Mouse (Mus musculus) liver, embryonic 14.5 days (tissue): ENCODE measurements around the gene Tbx1. TPM values are rescaled to one million over a fixed set of nuclear protein-coding genes. Genes with fewer than 3 reads are reported as not detected.

Experiments used
- ATAC-seq: fragments of 200-750 bp; cut with Nextera tagmentation; 2 replicates; pipeline ENCODE4 v1.8.0; 2017; ENCODE audit warnings: moderate number of reproducible peaks, mild to moderate bottlenecking, moderate library complexity; ENCODE audit not compliant: insufficient read depth
- DNase-seq, 3 experiments: peaks; one replicate each; pipeline ENCODE4 v3.0.0-alpha.2; 2012 to 2013; ENCODE audit warnings: low read depth in 3 of 3, low spot score in 3 of 3
- H3K27ac ChIP-seq: fragments of 300-500 bp; sonication (generic); 2 replicates; pipeline ENCODE4 v1.5.1; 2014; ENCODE audit warnings: moderate library complexity, mild to moderate bottlenecking, control low read depth, inconsistent platforms
- H3K27me3 ChIP-seq: fragments of 300-500 bp; sonication (generic); 2 replicates; pipeline ENCODE4 v1.6.1; 2014; ENCODE audit warnings: mild to moderate bottlenecking, low read length, moderate library complexity; ENCODE audit not compliant: control insufficient read depth, insufficient read depth
- H3K36me3 ChIP-seq: fragments of 300-500 bp; sonication (generic); replicated peaks from 2 replicates; pipeline ENCODE4 v1.6.1; 2014; ENCODE audit warnings: low read depth; ENCODE audit not compliant: control insufficient read depth, insufficient read depth
- H3K4me1 ChIP-seq, 2 experiments: fragments of 200-500 bp in 1 of 2; fragments of 300-500 bp in 1 of 2; sonication (generic) in 1 of 2; replicated peaks; 2 replicates each; pipeline ENCODE4 v1.6.1; 2012 to 2014; ENCODE audit warnings: antibody characterized with exemption in 1 of 2, inconsistent platforms in 1 of 2, low read length in 1 of 2; ENCODE audit not compliant: control insufficient read depth in 2 of 2, insufficient read depth in 2 of 2
- H3K4me2 ChIP-seq: fragments of 300-500 bp; sonication (generic); 2 replicates; pipeline ENCODE4 v1.6.1; 2014; ENCODE audit warnings: low read depth, mild to moderate bottlenecking, control low read depth, moderate library complexity
- H3K4me3 ChIP-seq, 2 experiments: fragments of 200-500 bp in 1 of 2; fragments of 300-500 bp in 1 of 2; sonication (generic) in 1 of 2; 2 replicates each; pipeline ENCODE4 v1.5.1; 2012 to 2014; ENCODE audit warnings: low read depth in 2 of 2, low read length in 2 of 2, mild to moderate bottlenecking in 2 of 2, control low read depth in 1 of 2, inconsistent platforms in 1 of 2, moderate library complexity in 1 of 2; ENCODE audit not compliant: insufficient read depth in 1 of 2
- H3K9ac ChIP-seq: fragments of 300-500 bp; sonication (generic); replicated peaks from 2 replicates; pipeline ENCODE4 v1.6.1; 2014; ENCODE audit warnings: mild to moderate bottlenecking, control low read depth, moderate library complexity
- H3K9me3 ChIP-seq: fragments of 300-500 bp; sonication (generic); 2 replicates; pipeline ENCODE4 v1.6.1; 2016; ENCODE audit warnings: low read length, mixed read lengths; ENCODE audit not compliant: control insufficient read depth
- CTCF ChIP-seq: IDR thresholded peaks from 2 replicates; pipeline ENCODE4 v1.5.1; 2016; ENCODE audit warnings: antibody characterized with exemption, low read depth, control low read depth
- EP300 ChIP-seq: IDR thresholded peaks from 2 replicates; pipeline ENCODE4 v1.6.1; 2016; ENCODE audit warnings: antibody characterized with exemption, low read depth
- WGBS: fragments of 180-500 bp; shearing (Covaris S2); extraction: QIAGEN DNeasy Blood & Tissue Kit; methylation state at CpG from one replicate; pipeline ENCODE4 v1.1.7; 2014; ENCODE audit not compliant: insufficient replicate concordance; 5-methylcytosine and 5-hydroxymethylcytosine counted together
- polyA plus RNA-seq, 2 experiments: library from polyadenylated mRNA; depleted of rRNA in 1 of 2; stranded (reverse) in 1 of 2; unstranded in 1 of 2; fragments of >200 nt; fragmentation: Nextera tagmentation in 1 of 2; extraction: Ambion mirVana in 1 of 2; gene quantifications; 2 replicates each; pipeline versions ENCODE4 v1.2.1 to v1.2.3; 2012 to 2014

Tbx1 gene
- polyA plus RNA-seq, 2 experiments, result 0.02 TPM; not detected in 1

- no peak for DNase-seq
- H3K4me3 ChIP-seq, result no peak overlapping the region
- no peak overlapping the region for H3K9ac ChIP-seq
- no peak for TF ChIP-seq CTCF
- no peak for TF ChIP-seq EP300
- no peak overlapping the region for H3K27ac ChIP-seq
- H3K4me1 ChIP-seq, result no peaks in the 10 kb centered on the region
- WGBS, result 39% methylated on average over 2 of the region's 2 CpGs
- no peaks in the 10 kb centered on the region for H3K27me3 ChIP-seq
- H3K9me3 ChIP-seq, result no peaks in the 10 kb centered on the region
- no peak overlapping the region for H3K4me2 ChIP-seq
- no peak for ATAC-seq
- no peaks in the 10 kb centered on the region for H3K36me3 ChIP-seq
Measured at GRCm38 (mm10) chr16:18554721-18555120, 35.8 kb downstream of the Tbx1 start.

DNA sequence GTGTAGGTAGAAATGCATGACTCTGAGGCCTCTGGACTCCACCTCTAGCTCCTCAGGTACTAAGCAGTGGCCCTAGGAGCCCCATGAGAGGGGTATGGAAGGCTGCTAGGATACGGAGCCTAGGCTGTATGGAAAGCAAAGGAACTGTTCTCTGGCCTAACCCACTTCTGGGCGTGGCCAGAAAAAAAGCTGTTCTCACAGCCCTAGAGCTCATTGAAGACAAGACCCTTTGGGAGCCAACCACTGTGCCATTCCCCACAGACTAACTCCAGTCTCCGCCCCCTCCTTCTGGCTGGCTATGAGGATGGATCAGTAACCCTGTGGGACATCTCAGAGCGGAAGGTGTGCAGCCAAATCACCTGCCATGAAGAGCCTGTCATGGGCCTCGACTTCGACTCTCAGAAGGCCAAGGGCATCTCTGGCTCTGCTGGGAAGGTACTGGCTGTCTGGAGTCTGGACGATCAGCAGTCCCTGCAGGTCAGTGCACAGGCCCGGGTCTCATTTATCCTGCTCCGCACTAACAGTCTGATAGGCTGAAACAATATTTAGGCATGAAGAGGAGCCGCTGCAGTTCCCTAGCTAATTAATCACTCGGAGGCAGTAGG lies 38.3 kb downstream of the Tbx1 start:
- Histone ChIP-seq H3K27ac (no peak overlapping the region), H3K4me3 (no peak overlapping the region), H3K9ac (no peak overlapping the region), H3K4me1 (no peaks in the 10 kb centered on the region), H3K9me3 (no peaks in the 10 kb centered on the region), H3K4me2 (no peak overlapping the region), H3K27me3 (no peaks in the 10 kb centered on the region), H3K36me3 (no peaks in the 10 kb centered on the region)
- ATAC-seq (no peak), DNase-seq (no peak)
- TF ChIP-seq EP300 (no peak), CTCF (no peak)
- WGBS, result 67% methylated on average over 11 of the region's 11 CpGs

GRCm38 (mm10) chr16:18551604-18552003 lies 38.9 kb downstream of the Tbx1 start:
- Histone ChIP-seq H3K36me3 (no peaks in the 10 kb centered on the region), H3K4me2 (no peak overlapping the region), H3K9ac (no peak overlapping the region), H3K27ac (no peak overlapping the region), H3K4me1 (no peaks in the 10 kb centered on the region), H3K27me3 (no peaks in the 10 kb centered on the region), H3K9me3 (no peaks in the 10 kb centered on the region), H3K4me3 (no peak overlapping the region)
- ATAC-seq (no peak), DNase-seq (no peak)
- WGBS, result 59% methylated on average over 9 of the region's 9 CpGs
- TF ChIP-seq EP300 (no peak), CTCF (no peak)

DNA sequence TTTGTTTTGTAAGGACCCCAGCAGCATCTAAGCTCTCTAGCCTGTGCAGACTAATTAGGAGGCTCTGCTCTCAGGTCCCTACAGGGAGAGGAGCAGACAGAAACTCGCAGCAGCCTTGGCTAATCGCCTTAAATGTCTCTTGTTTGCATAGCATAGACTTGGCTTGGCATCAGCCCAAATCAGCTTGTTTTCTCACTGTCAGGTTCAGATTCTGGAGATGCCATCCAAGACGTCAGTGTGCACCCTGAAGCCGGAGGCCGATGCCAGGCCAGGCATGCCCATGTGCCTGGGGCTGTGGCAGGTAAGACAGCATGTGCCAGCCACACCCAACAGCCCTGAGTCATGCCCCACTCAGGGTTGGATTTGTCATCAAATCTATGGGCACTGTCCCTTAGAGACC lies 42.6 kb downstream of the Tbx1 start:
- H3K9ac ChIP-seq, result no peak overlapping the region
- DNase-seq (no peak), ATAC-seq (no peak)
- H3K4me1 ChIP-seq, result no peaks in the 10 kb centered on the region
- no peaks in the 10 kb centered on the region for H3K9me3 ChIP-seq
- TF ChIP-seq EP300 (no peak), CTCF (no peak)
- H3K4me2 ChIP-seq, result no peak overlapping the region
- no peak overlapping the region for H3K27ac ChIP-seq
- WGBS, result 70% methylated on average over 5 of the region's 5 CpGs
- no peaks in the 10 kb centered on the region for H3K36me3 ChIP-seq
- no peak overlapping the region for H3K4me3 ChIP-seq
- H3K27me3 ChIP-seq, result no peaks in the 10 kb centered on the region

DNA sequence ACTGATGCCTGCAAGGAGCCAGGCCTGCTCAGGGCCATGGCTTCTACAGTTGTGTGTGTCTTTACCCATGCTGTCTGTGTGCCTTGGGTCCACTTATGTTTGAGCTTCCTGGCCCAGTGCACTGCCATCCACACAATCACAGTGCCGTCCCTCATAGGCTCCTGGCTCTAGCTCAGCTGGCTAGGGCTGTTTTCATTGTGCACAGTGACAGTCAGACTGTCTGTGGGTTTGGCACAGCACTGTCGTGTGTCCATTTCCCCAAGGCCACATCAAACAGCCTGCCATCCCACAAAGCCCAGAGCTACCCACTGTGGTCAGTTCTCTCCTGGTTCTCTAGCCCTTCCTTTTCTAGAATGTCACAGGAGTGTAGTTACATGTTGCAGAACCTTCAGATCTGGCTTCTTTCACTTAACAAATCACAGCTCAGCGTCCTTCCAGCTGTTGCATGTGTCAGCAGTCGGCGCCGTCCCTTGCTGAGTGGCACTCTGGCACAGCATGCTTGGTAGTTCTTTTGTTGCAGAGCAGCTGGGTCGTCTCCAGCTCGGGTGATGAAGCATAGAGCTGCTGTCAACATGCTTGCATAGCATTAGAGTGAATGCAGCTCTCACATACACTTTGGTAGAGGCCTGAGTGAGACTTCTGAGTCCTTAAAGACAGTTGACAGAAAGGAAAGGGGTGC lies 47.2 kb downstream of the Tbx1 start:
- H3K4me2 ChIP-seq, result no peak overlapping the region
- H3K27me3 ChIP-seq, result no peaks in the 10 kb centered on the region
- H3K9me3 ChIP-seq, result no peaks in the 10 kb centered on the region
- H3K36me3 ChIP-seq, result no peaks in the 10 kb centered on the region
- DNase-seq (no peak), ATAC-seq (no peak)
- H3K9ac ChIP-seq, result no peak overlapping the region
- no peak overlapping the region for H3K4me3 ChIP-seq
- H3K27ac ChIP-seq, result no peak overlapping the region
- 74% methylated on average over 8 of the region's 8 CpGs for WGBS
- H3K4me1 ChIP-seq, result no peaks in the 10 kb centered on the region
- no peak for TF ChIP-seq CTCF
